Mouse (Mus musculus): ENCODE measurements around the gene Ptpn20.
A peak's percentile ranks its signal among the peaks of the same experiment; 100 is the strongest.

DNA sequence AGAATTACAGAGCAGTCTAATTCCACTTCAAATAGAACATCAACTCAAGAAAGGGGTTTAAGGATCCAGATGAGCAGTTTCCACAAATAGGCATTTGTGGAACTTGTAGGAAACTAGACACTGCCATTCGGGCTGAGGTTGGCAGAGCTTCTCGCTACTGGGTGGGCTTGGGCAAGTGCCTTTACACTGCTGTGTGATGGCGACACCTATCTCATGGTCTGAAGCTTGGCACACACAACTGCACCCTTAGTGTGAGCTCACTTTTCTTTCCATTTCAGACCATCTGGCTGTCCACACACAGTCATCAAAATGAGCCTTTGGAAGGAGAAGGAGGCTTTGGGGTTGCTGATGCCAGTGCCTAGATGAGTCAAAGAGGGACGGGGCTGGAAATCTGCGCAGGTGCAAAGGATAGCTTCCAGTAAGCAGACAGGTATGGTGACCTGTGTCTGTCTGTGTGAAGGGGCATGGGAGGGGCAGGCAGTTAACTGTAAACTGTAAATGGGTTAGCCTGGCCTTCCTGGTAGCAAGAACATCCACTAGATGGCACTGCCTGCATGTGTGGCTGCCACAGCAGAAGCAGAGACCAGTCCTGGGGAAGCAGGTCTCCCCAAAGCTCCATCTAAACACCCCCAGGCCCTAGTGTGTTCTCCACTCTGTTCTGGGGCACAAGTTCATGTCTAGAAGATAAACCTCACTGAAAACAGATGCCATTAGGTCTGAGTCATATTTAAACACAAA is 84.5 kb downstream of the Ptpn20 start:
- TF ChIP-seq CTCF (IDR thresholded peaks at IDR 0.05; ENCODE audit: borderline replicate concordance, insufficient read depth, low read depth, low read length) (peak; percentile 79), POLR2A (IDR thresholded peaks at IDR 0.05; ENCODE audit: borderline replicate concordance, insufficient read depth, low read length) (no peak)
